Comparison of ENCODE assay signal across 18 mouse cellular contexts in the genomic region with DNA sequence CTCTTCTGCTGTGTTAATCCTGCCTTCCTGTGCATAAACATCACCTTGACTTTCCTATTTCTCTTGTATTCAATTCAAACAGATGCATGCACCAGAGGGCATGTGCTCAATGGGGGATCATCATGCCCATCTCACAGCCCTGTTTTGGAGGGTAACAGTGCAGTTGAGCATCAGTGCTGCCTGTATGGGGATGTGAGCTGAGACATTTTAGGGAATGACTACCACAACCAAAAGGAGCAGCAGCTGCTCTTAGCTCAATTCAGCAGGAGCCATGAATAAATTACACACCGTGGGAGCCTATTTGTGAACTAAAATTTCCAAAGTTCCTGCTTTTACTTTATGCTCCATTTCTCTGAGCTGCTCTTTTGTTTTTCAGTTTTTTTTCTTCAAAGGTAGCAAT.
A peak's percentile ranks its signal among the peaks of the same experiment; 100 is the strongest.
DNase-seq lines count a peak whose midpoint lies in the region; ATAC-seq lines count a peak whose summit lies in the region.
"Had no signal": no experiment of that assay in that cellular context is flagged by ENCODE, and none has a peak within 500 bp of the region (broad histone marks: within the 10 kb centered on the region; RNA-seq: fewer than 3 reads in every experiment).

No protein-coding gene starts in this region.

- H3K9me3 ChIP-seq in hindbrain, embryonic 12.5 days (replicated peaks), result no peaks in the 10 kb centered on the region
- no peaks in the 10 kb centered on the region for H3K9me3 ChIP-seq in hindbrain, embryonic 10.5 days
- no peaks in the 10 kb centered on the region for H3K9me3 ChIP-seq in midbrain, embryonic 12.5 days
- no peaks in the 10 kb centered on the region for H3K9me3 ChIP-seq in midbrain, embryonic 15.5 days
- H3K9me3 ChIP-seq in forebrain, embryonic 14.5 days (replicated peaks; ENCODE audit: control insufficient read depth, low read length), result no peaks in the 10 kb centered on the region
- no peaks in the 10 kb centered on the region for H3K9me3 ChIP-seq in neural tube, embryonic 13.5 days
- H3K9me3 ChIP-seq: embryonic facial prominence, embryonic 10.5 days; G1E; limb, embryonic 15.5 days had no signal

- H3K36me3 ChIP-seq in hindbrain, embryonic 12.5 days, result no peaks in the 10 kb centered on the region
- no peaks in the 10 kb centered on the region for H3K36me3 ChIP-seq in hindbrain, embryonic 10.5 days
- H3K36me3 ChIP-seq in midbrain, embryonic 12.5 days, result no peaks in the 10 kb centered on the region
- H3K36me3 ChIP-seq in midbrain, embryonic 15.5 days (replicated peaks), result no peaks in the 10 kb centered on the region
- H3K36me3 ChIP-seq in forebrain, embryonic 14.5 days (ENCODE audit: control insufficient read depth, insufficient read depth, low read length), result no peaks in the 10 kb centered on the region
- no peaks in the 10 kb centered on the region for H3K36me3 ChIP-seq in neural tube, embryonic 13.5 days
- H3K36me3 ChIP-seq: embryonic facial prominence, embryonic 10.5 days; G1E; limb, embryonic 15.5 days had no signal

- no peaks in the 10 kb centered on the region for H3K4me1 ChIP-seq in hindbrain, embryonic 12.5 days
- H3K4me1 ChIP-seq in hindbrain, embryonic 10.5 days (replicated peaks), result no peaks in the 10 kb centered on the region
- peaks cover 6% of the 10 kb centered on the region; the same call in 1 of the 2 replicates for H3K4me1 ChIP-seq in midbrain, embryonic 12.5 days
- no peaks in the 10 kb centered on the region for H3K4me1 ChIP-seq in midbrain, embryonic 15.5 days
- H3K4me1 ChIP-seq in forebrain, embryonic 14.5 days (ENCODE audit: control insufficient read depth, insufficient read depth, low read length), result no peaks in the 10 kb centered on the region
- no peaks in the 10 kb centered on the region; the same call in 1 of the 2 replicates for H3K4me1 ChIP-seq in neural tube, embryonic 13.5 days (replicated peaks)
- H3K4me1 ChIP-seq: embryonic facial prominence, embryonic 10.5 days; limb, embryonic 15.5 days had no signal

- ATAC-seq in hindbrain, embryonic 12.5 days (ENCODE audit: low FRiP score), result peak; percentile 35; the same call in 1 of the 2 replicates
- ATAC-seq in midbrain, embryonic 12.5 days (ENCODE audit: low FRiP score, low read depth), result peak; percentile 65; the same call in 1 of the 2 replicates
- ATAC-seq in midbrain, embryonic 15.5 days (replicated peaks), result no peak
- peak; percentile 48; the same call in 1 of the 2 replicates for ATAC-seq in forebrain, embryonic 14.5 days
- peak; percentile 77 for ATAC-seq in neural tube, embryonic 13.5 days (ENCODE audit: low read depth)
- ATAC-seq: liver, postnatal 0 days had no signal

- H3K4me3 ChIP-seq in hindbrain, embryonic 12.5 days, result no peak overlapping the region
- H3K4me3 ChIP-seq in hindbrain, embryonic 10.5 days, result no peak overlapping the region
- H3K4me3 ChIP-seq in midbrain, embryonic 12.5 days, result no peak overlapping the region
- H3K4me3 ChIP-seq in midbrain, embryonic 15.5 days, result no peak overlapping the region
- H3K4me3 ChIP-seq in forebrain, embryonic 14.5 days (ENCODE audit: low read depth, low read length), result no peak overlapping the region
- H3K4me3 ChIP-seq in neural tube, embryonic 13.5 days, result no peak overlapping the region
- H3K4me3 ChIP-seq: embryonic facial prominence, embryonic 10.5 days; erythroblast, embryonic 14.5 days; limb, embryonic 15.5 days had no signal

- no peak for DNase-seq in hindbrain, embryonic 10.5 days (ENCODE audit: low spot score)
- DNase-seq in forebrain, embryonic 14.5 days (ENCODE audit: low spot score), result peak; percentile 14
- no peak for DNase-seq in cerebellum, postnatal 36 days
- DNase-seq: cerebellum, adult 9-10 months; gastrocnemius, postnatal 10 days; heart, postnatal 10 days; kidney, adult 8-10 months; kidney, postnatal 36 days; liver, postnatal 0 days; thymus, adult 2 months had no signal

- H3K4me2 ChIP-seq in hindbrain, embryonic 12.5 days (replicated peaks), result no peak overlapping the region
- H3K4me2 ChIP-seq in midbrain, embryonic 12.5 days (replicated peaks), result no peak overlapping the region
- no peak overlapping the region for H3K4me2 ChIP-seq in midbrain, embryonic 15.5 days
- no peak overlapping the region for H3K4me2 ChIP-seq in forebrain, embryonic 14.5 days (ENCODE audit: low read length)
- H3K4me2 ChIP-seq in neural tube, embryonic 13.5 days, result no peak overlapping the region
- H3K4me2 ChIP-seq: limb, embryonic 15.5 days had no signal

- whole genome bisulfite sequencing in hindbrain, embryonic 12.5 days, result 50% methylated on average over 1 of the region's 1 CpGs
- 64% methylated on average over 1 of the region's 1 CpGs for WGBS in hindbrain, embryonic 10.5 days
- 37% methylated on average over 1 of the region's 1 CpGs for WGBS in midbrain, embryonic 12.5 days
- WGBS in midbrain, embryonic 15.5 days, result 24% methylated on average over 1 of the region's 1 CpGs
- WGBS in forebrain, embryonic 14.5 days, result 14% methylated on average over 1 of the region's 1 CpGs
- WGBS in neural tube, embryonic 13.5 days, result 32% methylated on average over 1 of the region's 1 CpGs

- no peak overlapping the region for H3K9ac ChIP-seq in hindbrain, embryonic 12.5 days
- no peak overlapping the region for H3K9ac ChIP-seq in midbrain, embryonic 12.5 days (replicated peaks)
- H3K9ac ChIP-seq in midbrain, embryonic 15.5 days, result no peak overlapping the region
- no peak overlapping the region for H3K9ac ChIP-seq in forebrain, embryonic 14.5 days (ENCODE audit: low read length)
- H3K9ac ChIP-seq in neural tube, embryonic 13.5 days, result no peak overlapping the region
- H3K9ac ChIP-seq: limb, embryonic 15.5 days; liver, postnatal 0 days had no signal

- H3K27me3 ChIP-seq in hindbrain, embryonic 12.5 days, result no peaks in the 10 kb centered on the region
- H3K27me3 ChIP-seq in hindbrain, embryonic 10.5 days (ENCODE audit: insufficient read depth, poor library complexity, severe bottlenecking), result no peaks in the 10 kb centered on the region
- no peaks in the 10 kb centered on the region for H3K27me3 ChIP-seq in midbrain, embryonic 12.5 days
- H3K27me3 ChIP-seq in midbrain, embryonic 15.5 days (replicated peaks), result no peaks in the 10 kb centered on the region
- no peaks in the 10 kb centered on the region for H3K27me3 ChIP-seq in forebrain, embryonic 14.5 days (replicated peaks; ENCODE audit: control insufficient read depth, insufficient read depth, low read length)
- H3K27me3 ChIP-seq in neural tube, embryonic 13.5 days, result no peaks in the 10 kb centered on the region
- H3K27me3 ChIP-seq: limb, embryonic 15.5 days had no signal

- H3K27ac ChIP-seq in hindbrain, embryonic 12.5 days, result no peak overlapping the region
- H3K27ac ChIP-seq in hindbrain, embryonic 10.5 days, result no peak overlapping the region
- H3K27ac ChIP-seq in midbrain, embryonic 12.5 days (replicated peaks), result no peak overlapping the region
- H3K27ac ChIP-seq in midbrain, embryonic 15.5 days, result no peak overlapping the region
- no peak overlapping the region for H3K27ac ChIP-seq in forebrain, embryonic 14.5 days (ENCODE audit: low read depth, low read length)
- no peak overlapping the region for H3K27ac ChIP-seq in neural tube, embryonic 13.5 days (replicated peaks)
- H3K27ac ChIP-seq: embryonic facial prominence, embryonic 10.5 days; limb, embryonic 15.5 days had no signal
